Mouse (Mus musculus): Measurements from ENCODE around the gene Evx1. TPM values are rescaled to one million over a fixed set of nuclear protein-coding genes. Genes with fewer than 3 reads are reported as not detected.

Evx1 gene
- 0.19 TPM in 1 of 2 replicates, not detected in the other for polyA plus RNA-seq (2015; fragmentation: Nextera tagmentation; extraction: Ambion mirVana)

- no peak within 1 kb of the TSS for H3K4me2 ChIP-seq (ENCODE audit: low read length)
Observed at GRCm38 (mm10) chr6:52313391-52314303, at the start of gene Evx1. Gene Evx1, plus strand, starts transcription at chr6:52313498.

GRCm38 (mm10) chr6:52264106-52264790 is 49.0 kb upstream of the Evx1 start:
- H3K4me2 ChIP-seq (ENCODE audit: low read length): no peak overlapping the region
- H3K36me3 ChIP-seq (ENCODE audit: control insufficient read depth, insufficient read depth): no peaks in the 10 kb centered on the region
- H3K4me1 ChIP-seq (replicated peaks; ENCODE audit: control insufficient read depth, insufficient read depth, low read length): peaks cover 12% of the 10 kb centered on the region
- H3K27me3 ChIP-seq (replicated peaks; ENCODE audit: control insufficient read depth, insufficient read depth, low read length): peaks cover 86% of the 10 kb centered on the region
- WGBS: under 1% methylated on average over 5 of the region's 5 CpGs
- no peak overlapping the region for H3K27ac ChIP-seq (ENCODE audit: low read length)
- H3K9ac ChIP-seq (replicated peaks; ENCODE audit: low read depth, low read length): no peak overlapping the region
- no peak overlapping the region for H3K4me3 ChIP-seq (replicated peaks; ENCODE audit: low read length)
- no peaks in the 10 kb centered on the region for H3K9me3 ChIP-seq (ENCODE audit: control insufficient read depth, low read length)
- no peak for ATAC-seq

More at GRCm38 (mm10) chr6:52313391-52314303, at the start of gene Evx1:
- peaks cover 12% of the 10 kb centered on the region for H3K4me1 ChIP-seq (replicated peaks; ENCODE audit: control insufficient read depth, insufficient read depth, low read length)
- H3K27ac ChIP-seq (ENCODE audit: low read length): no peak within 1 kb of the TSS
- no peaks in the 10 kb centered on the region for H3K36me3 ChIP-seq (ENCODE audit: control insufficient read depth, insufficient read depth)
- no peaks in the 10 kb centered on the region for H3K9me3 ChIP-seq (ENCODE audit: control insufficient read depth, low read length)
- H3K4me3 ChIP-seq (replicated peaks; ENCODE audit: low read length): no peak within 1 kb of the TSS
- H3K27me3 ChIP-seq (replicated peaks; ENCODE audit: control insufficient read depth, insufficient read depth, low read length): peaks cover 66% of the 10 kb centered on the region
- ATAC-seq: no peak
- H3K9ac ChIP-seq (replicated peaks; ENCODE audit: low read depth, low read length): no peak within 1 kb of the TSS
- 1% methylated on average over 59 of the region's 59 CpGs for WGBS

- ATAC-seq: no peak
- no peaks in the 10 kb centered on the region for H3K36me3 ChIP-seq (ENCODE audit: control insufficient read depth, insufficient read depth)
- no peak overlapping the region for H3K4me3 ChIP-seq (replicated peaks; ENCODE audit: low read length)
- H3K27me3 ChIP-seq (replicated peaks; ENCODE audit: control insufficient read depth, insufficient read depth, low read length): peaks cover 89% of the 10 kb centered on the region
- under 1% methylated on average over 18 of the region's 18 CpGs for WGBS
- no peak overlapping the region for H3K27ac ChIP-seq (ENCODE audit: low read length)
- no peak overlapping the region for H3K9ac ChIP-seq (replicated peaks; ENCODE audit: low read depth, low read length)
- no peak overlapping the region for H3K4me2 ChIP-seq (ENCODE audit: low read length)
- peaks cover 6% of the 10 kb centered on the region for H3K4me1 ChIP-seq (replicated peaks; ENCODE audit: control insufficient read depth, insufficient read depth, low read length)
- no peaks in the 10 kb centered on the region for H3K9me3 ChIP-seq (ENCODE audit: control insufficient read depth, low read length)
Observed at GRCm38 (mm10) chr6:52265306-52265912, 47.9 kb upstream of the Evx1 start.

GRCm38 (mm10) chr6:52265913-52266665 is 47.2 kb upstream of the Evx1 start:
- no peaks in the 10 kb centered on the region for H3K36me3 ChIP-seq (ENCODE audit: control insufficient read depth, insufficient read depth)
- H3K4me3 ChIP-seq (replicated peaks; ENCODE audit: low read length): no peak overlapping the region
- no peak overlapping the region for H3K9ac ChIP-seq (replicated peaks; ENCODE audit: low read depth, low read length)
- H3K4me1 ChIP-seq (replicated peaks; ENCODE audit: control insufficient read depth, insufficient read depth, low read length): no peaks in the 10 kb centered on the region
- 2% methylated on average over 19 of the region's 19 CpGs for WGBS
- no peak overlapping the region for H3K4me2 ChIP-seq (ENCODE audit: low read length)
- peaks cover 90% of the 10 kb centered on the region for H3K27me3 ChIP-seq (replicated peaks; ENCODE audit: control insufficient read depth, insufficient read depth, low read length)
- no peaks in the 10 kb centered on the region for H3K9me3 ChIP-seq (ENCODE audit: control insufficient read depth, low read length)
- no peak for ATAC-seq
- H3K27ac ChIP-seq (ENCODE audit: low read length): no peak overlapping the region

- no peaks in the 10 kb centered on the region for H3K36me3 ChIP-seq (ENCODE audit: control insufficient read depth, insufficient read depth)
- no peak overlapping the region for H3K27ac ChIP-seq (ENCODE audit: low read length)
- no peak for ATAC-seq
- H3K4me3 ChIP-seq (replicated peaks; ENCODE audit: low read length): no peak overlapping the region
- under 1% methylated on average over 9 of the region's 9 CpGs for WGBS
- H3K9ac ChIP-seq (replicated peaks; ENCODE audit: low read depth, low read length): no peak overlapping the region
- no peak overlapping the region for H3K4me2 ChIP-seq (ENCODE audit: low read length)
- no peaks in the 10 kb centered on the region for H3K9me3 ChIP-seq (ENCODE audit: control insufficient read depth, low read length)
- no peaks in the 10 kb centered on the region for H3K4me1 ChIP-seq (replicated peaks; ENCODE audit: control insufficient read depth, insufficient read depth, low read length)
- peaks cover 91% of the 10 kb centered on the region for H3K27me3 ChIP-seq (replicated peaks; ENCODE audit: control insufficient read depth, insufficient read depth, low read length)
Observed at GRCm38 (mm10) chr6:52266666-52266985, 46.7 kb upstream of the Evx1 start.

GRCm38 (mm10) chr6:52267221-52267620 is 46.1 kb upstream of the Evx1 start:
- WGBS: 15% methylated on average over 5 of the region's 5 CpGs
- H3K36me3 ChIP-seq (ENCODE audit: control insufficient read depth, insufficient read depth): no peaks in the 10 kb centered on the region
- no peak overlapping the region for H3K4me2 ChIP-seq (ENCODE audit: low read length)

GRCm38 (mm10) chr6:52267691-52268090 is 45.6 kb upstream of the Evx1 start:
- Histone ChIP-seq H3K4me1 (replicated peaks; ENCODE audit: control insufficient read depth, insufficient read depth, low read length) (no peaks in the 10 kb centered on the region), H3K27ac (ENCODE audit: low read length) (no peak overlapping the region), H3K4me3 (replicated peaks; ENCODE audit: low read length) (no peak overlapping the region), H3K9me3 (ENCODE audit: control insufficient read depth, low read length) (no peaks in the 10 kb centered on the region), H3K36me3 (ENCODE audit: control insufficient read depth, insufficient read depth) (no peaks in the 10 kb centered on the region), H3K4me2 (ENCODE audit: low read length) (no peak overlapping the region), H3K27me3 (replicated peaks; ENCODE audit: control insufficient read depth, insufficient read depth, low read length) (peaks cover 89% of the 10 kb centered on the region), H3K9ac (replicated peaks; ENCODE audit: low read depth, low read length) (no peak overlapping the region)
- ATAC-seq: no peak
- 4% methylated on average over 3 of the region's 3 CpGs for WGBS

More at GRCm38 (mm10) chr6:52267221-52267620, 46.1 kb upstream of the Evx1 start:
- no peak for ATAC-seq
- H3K27me3 ChIP-seq (replicated peaks; ENCODE audit: control insufficient read depth, insufficient read depth, low read length): peaks cover 89% of the 10 kb centered on the region
- H3K4me1 ChIP-seq (replicated peaks; ENCODE audit: control insufficient read depth, insufficient read depth, low read length): no peaks in the 10 kb centered on the region
- no peaks in the 10 kb centered on the region for H3K9me3 ChIP-seq (ENCODE audit: control insufficient read depth, low read length)
- H3K4me3 ChIP-seq (replicated peaks; ENCODE audit: low read length): no peak overlapping the region
- H3K27ac ChIP-seq (ENCODE audit: low read length): no peak overlapping the region
- no peak overlapping the region for H3K9ac ChIP-seq (replicated peaks; ENCODE audit: low read depth, low read length)

- H3K9ac ChIP-seq (replicated peaks; ENCODE audit: low read depth, low read length): no peak overlapping the region
- WGBS: under 1% methylated on average over 7 of the region's 7 CpGs
- no peaks in the 10 kb centered on the region for H3K36me3 ChIP-seq (ENCODE audit: control insufficient read depth, insufficient read depth)
Observed at GRCm38 (mm10) chr6:52268341-52268740, 45.0 kb upstream of the Evx1 start.

More at GRCm38 (mm10) chr6:52268341-52268740, 45.0 kb upstream of the Evx1 start:
- H3K27me3 ChIP-seq (replicated peaks; ENCODE audit: control insufficient read depth, insufficient read depth, low read length): peaks cover 93% of the 10 kb centered on the region
- no peak overlapping the region for H3K4me3 ChIP-seq (replicated peaks; ENCODE audit: low read length)
- H3K4me2 ChIP-seq (ENCODE audit: low read length): no peak overlapping the region
- no peak overlapping the region for H3K27ac ChIP-seq (ENCODE audit: low read length)
- H3K9me3 ChIP-seq (ENCODE audit: control insufficient read depth, low read length): no peaks in the 10 kb centered on the region
- H3K4me1 ChIP-seq (replicated peaks; ENCODE audit: control insufficient read depth, insufficient read depth, low read length): no peaks in the 10 kb centered on the region
- no peak for ATAC-seq
